Mouse (Mus musculus) limb, embryonic 12.5 days (tissue): ENCODE results near the gene Podn. TPM values are rescaled to one million over a fixed set of nuclear protein-coding genes. Genes with fewer than 3 reads are reported as not detected.

Source experiments
- microRNA-seq: library from miRNA; unstranded; fragments of <30 nt; microRNA quantifications from one replicate; pipeline ENCODE4, GENCODE M21; 2017
- polyA plus RNA-seq: library from polyadenylated mRNA; unstranded; fragments of >200 nt; fragmentation: Nextera tagmentation; extraction: Ambion mirVana; gene quantifications from 2 replicates; pipeline ENCODE4 v1.2.1, GENCODE M21; 2016

Podn gene
- polyA plus RNA-seq, 1 experiment from 2014 or later: 0.46 TPM

Small RNAs within 50 kb of the gene (microRNA-seq; reads per million reads assigned to microRNA genes)
- not detected for gene Mir6397

Other genes starting within 250 kb of the Podn start
- gene Magoh, start 216.7 kb downstream of the Podn start, polyA plus RNA-seq: 255 and 288 TPM in 2 replicates
- 124 and 125 TPM in 2 replicates for gene 0610037L13Rik, start 206.6 kb downstream of the Podn start, polyA plus RNA-seq
- gene Cpt2, start 172.8 kb downstream of the Podn start, polyA plus RNA-seq: 32.7 and 36.1 TPM in 2 replicates
- not detected in 2 replicates for gene Slc1a7, start 128.1 kb downstream of the Podn start, polyA plus RNA-seq
- gene Scp2, start 48.6 kb upstream of the Podn start, polyA plus RNA-seq: 136 and 149 TPM in 2 replicates
- 40.0 and 41.1 TPM in 2 replicates for gene Echdc2, start 69.0 kb upstream of the Podn start, polyA plus RNA-seq
- 0.14 TPM in 1 of 2 replicates, not detected in the other for gene Zyg11a, start 121.6 kb upstream of the Podn start, polyA plus RNA-seq
- gene Zyg11b, start 204.7 kb upstream of the Podn start, polyA plus RNA-seq: 17.7 and 18.5 TPM in 2 replicates
- 50.4 and 53.0 TPM in 2 replicates for gene Coa7, start 231.7 kb upstream of the Podn start, polyA plus RNA-seq